Mouse (Mus musculus) embryonic facial prominence, embryonic 14.5 days (tissue): ENCODE measurements around the gene Eno3. TPM values are rescaled to one million over a fixed set of nuclear protein-coding genes. Genes with fewer than 3 reads are reported as not detected.
A peak's percentile ranks its signal among the peaks of the same experiment; 100 is the strongest.

ENCODE experiments used
- ATAC-seq: fragments of 200-750 bp; cut with Nextera tagmentation; 2 replicates; pipeline ENCODE4 v1.8.0; 2017; ENCODE audit warnings: low read depth, moderate number of reproducible peaks, moderate TSS enrichment
- DNase-seq: peaks from one replicate; pipeline ENCODE4 v3.0.0-alpha.2; 2015; ENCODE audit warnings: low spot score
- H3K27ac ChIP-seq: fragments of 300-500 bp; sonication (generic); replicated peaks from 2 replicates; pipeline ENCODE4 v1.5.1; 2014; ENCODE audit warnings: low read depth, mild to moderate bottlenecking, low read length, moderate library complexity
- H3K27me3 ChIP-seq: fragments of 300-500 bp; sonication (generic); replicated peaks from 2 replicates; pipeline ENCODE4 v1.6.1; 2014; ENCODE audit warnings: low read length; ENCODE audit not compliant: control insufficient read depth, insufficient read depth
- H3K36me3 ChIP-seq: fragments of 300-500 bp; sonication (generic); 2 replicates; pipeline ENCODE4 v1.6.1; 2014; ENCODE audit warnings: low read length, mixed read lengths; ENCODE audit not compliant: control insufficient read depth, insufficient read depth
- H3K4me1 ChIP-seq: fragments of 300-500 bp; sonication (generic); 2 replicates; pipeline ENCODE4 v1.6.1; 2014; ENCODE audit warnings: antibody characterized with exemption, low read length; ENCODE audit not compliant: control insufficient read depth, insufficient read depth
- H3K4me2 ChIP-seq: fragments of 300-500 bp; sonication (generic); 2 replicates; pipeline ENCODE4 v1.6.1; 2014; ENCODE audit warnings: low read depth, mild to moderate bottlenecking, low read length, moderate library complexity, mixed read lengths
- H3K4me3 ChIP-seq: fragments of 300-500 bp; sonication (generic); 2 replicates; pipeline ENCODE4 v1.5.1; 2014; ENCODE audit warnings: low read depth, mild to moderate bottlenecking, low read length
- H3K9ac ChIP-seq: fragments of 300-500 bp; sonication (generic); 2 replicates; pipeline ENCODE4 v1.6.1; 2014; ENCODE audit warnings: low read depth, mild to moderate bottlenecking, low read length, moderate library complexity, mixed read lengths
- H3K9me3 ChIP-seq: fragments of 300-500 bp; sonication (generic); 2 replicates; pipeline ENCODE4 v1.6.1; 2016; ENCODE audit warnings: low read length; ENCODE audit not compliant: control insufficient read depth
- WGBS: fragments of 180-500 bp; shearing (Covaris S2); extraction: QIAGEN DNeasy Blood & Tissue Kit; methylation state at CpG from one replicate; pipeline ENCODE4 v1.1.7; 2014; 5-methylcytosine and 5-hydroxymethylcytosine counted together
- polyA plus RNA-seq: library from polyadenylated mRNA; unstranded; fragments of >200 nt; fragmentation: Nextera tagmentation; extraction: Ambion mirVana; gene quantifications from 2 replicates; pipeline ENCODE4 v1.2.1, GENCODE M21; 2014

The Eno3 gene
- polyA plus RNA-seq, 1 experiment from 2014 or later = 289 TPM

DNA sequence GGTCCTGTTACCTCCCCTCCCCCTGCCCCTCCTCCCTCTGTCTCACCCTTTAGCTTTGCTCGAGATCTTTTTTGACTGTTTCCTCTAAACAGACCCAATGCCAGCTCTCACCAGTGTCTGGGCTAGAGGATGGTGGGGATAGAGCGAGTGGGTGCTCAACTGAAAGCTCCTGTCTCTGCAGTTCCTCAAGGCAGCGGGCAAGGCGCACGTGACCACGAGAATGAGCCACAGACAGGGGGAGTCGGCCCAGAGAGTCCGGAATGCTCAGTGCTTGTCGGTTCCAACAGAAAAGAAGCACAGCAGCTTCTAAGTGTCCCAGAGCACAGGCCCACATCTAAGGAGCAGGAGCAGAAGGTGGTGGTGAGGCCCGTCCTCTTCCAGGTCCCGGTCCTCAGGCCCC lies 17.5 kb downstream of the Eno3 start:
- no peak overlapping the region for H3K4me3 ChIP-seq
- peaks cover 46% of the 10 kb centered on the region for H3K36me3 ChIP-seq
- DNase-seq (no peak), ATAC-seq (no peak)
- 0 out of 2 replicates have a peak, but pooled peaks cover 4% of the 10 kb centered on the region for H3K4me1 ChIP-seq
- H3K27me3 ChIP-seq = no peaks in the 10 kb centered on the region
- H3K4me2 ChIP-seq = no peak overlapping the region
- no peaks in the 10 kb centered on the region for H3K9me3 ChIP-seq
- no peak overlapping the region for H3K9ac ChIP-seq
- WGBS = 70% methylated on average over 11 of the region's 11 CpGs
- H3K27ac ChIP-seq = no peak overlapping the region

- H3K9me3 ChIP-seq = no peaks in the 10 kb centered on the region
- H3K27ac ChIP-seq = no peak overlapping the region
- no peak for DNase-seq
- no peak overlapping the region for H3K9ac ChIP-seq
- no peak for ATAC-seq
- H3K4me2 ChIP-seq = no peak overlapping the region
- H3K36me3 ChIP-seq = peaks cover 72% of the 10 kb centered on the region
- H3K27me3 ChIP-seq = no peaks in the 10 kb centered on the region
- WGBS = 83% methylated on average over 9 of the region's 9 CpGs
- no peak overlapping the region for H3K4me3 ChIP-seq
- H3K4me1 ChIP-seq = no peaks in the 10 kb centered on the region; the same call in 1 of the 2 replicates
Observed at GRCm38 (mm10) chr11:70678092-70678491, 21.1 kb downstream of the Eno3 start.

- DNase-seq (no peak), ATAC-seq (no peak)
- peaks cover 74% of the 10 kb centered on the region for H3K36me3 ChIP-seq
- H3K27ac ChIP-seq = no peak overlapping the region
- no peaks in the 10 kb centered on the region for H3K27me3 ChIP-seq
- H3K4me1 ChIP-seq = no peaks in the 10 kb centered on the region; the same call in 1 of the 2 replicates
- H3K9ac ChIP-seq = no peak overlapping the region
- no peaks in the 10 kb centered on the region for H3K9me3 ChIP-seq
- no peak overlapping the region for H3K4me3 ChIP-seq
- 48% methylated on average over 2 of the region's 2 CpGs for WGBS
- H3K4me2 ChIP-seq = no peak overlapping the region
Observed at GRCm38 (mm10) chr11:70678576-70678975, 21.6 kb downstream of the Eno3 start.

- 97% methylated on average over 8 of the region's 8 CpGs for WGBS
- peaks cover 74% of the 10 kb centered on the region for H3K36me3 ChIP-seq
Observed at GRCm38 (mm10) chr11:70679361-70679760, 22.4 kb downstream of the Eno3 start.

GRCm38 (mm10) chr11:70679894-70680293 lies 22.9 kb downstream of the Eno3 start:
- H3K27ac ChIP-seq = no peak overlapping the region
- ATAC-seq = no peak
- no peak for DNase-seq
- H3K9me3 ChIP-seq = no peaks in the 10 kb centered on the region
- WGBS = 94% methylated on average over 6 of the region's 8 CpGs
- no peaks in the 10 kb centered on the region for H3K27me3 ChIP-seq
- no peak overlapping the region for H3K4me3 ChIP-seq
- no peak overlapping the region for H3K4me2 ChIP-seq
- H3K4me1 ChIP-seq = no peaks in the 10 kb centered on the region; the same call in 1 of the 2 replicates
- peaks cover 72% of the 10 kb centered on the region for H3K36me3 ChIP-seq
- H3K9ac ChIP-seq = no peak overlapping the region

More at GRCm38 (mm10) chr11:70679361-70679760, 22.4 kb downstream of the Eno3 start:
- Histone ChIP-seq H3K4me1 (no peaks in the 10 kb centered on the region; the same call in 1 of the 2 replicates), H3K9ac (no peak overlapping the region), H3K9me3 (no peaks in the 10 kb centered on the region), H3K27ac (no peak overlapping the region), H3K4me2 (no peak overlapping the region), H3K27me3 (no peaks in the 10 kb centered on the region), H3K4me3 (no peak overlapping the region)
- DNase-seq (no peak), ATAC-seq (no peak)

GRCm38 (mm10) chr11:70681170-70681569 lies 24.2 kb downstream of the Eno3 start:
- H3K27ac ChIP-seq = no peak overlapping the region
- H3K9me3 ChIP-seq = no peaks in the 10 kb centered on the region
- no peak overlapping the region for H3K9ac ChIP-seq
- H3K4me3 ChIP-seq = no peak overlapping the region
- no peak for ATAC-seq
- H3K4me1 ChIP-seq = no peaks in the 10 kb centered on the region; the same call in 1 of the 2 replicates
- no peaks in the 10 kb centered on the region for H3K27me3 ChIP-seq
- 58% methylated on average over 12 of the region's 12 CpGs for WGBS
- H3K4me2 ChIP-seq = no peak overlapping the region
- H3K36me3 ChIP-seq = peaks cover 63% of the 10 kb centered on the region
- no peak for DNase-seq

GRCm38 (mm10) chr11:70681897-70682581 lies 25.0 kb downstream of the Eno3 start:
- peak; percentile 65; the same call in 1 of the 2 replicates for ATAC-seq
- DNase-seq = peak; percentile 61
- H3K4me3 ChIP-seq = no peak overlapping the region
- WGBS = 23% methylated on average over 11 of the region's 11 CpGs
- H3K9ac ChIP-seq = 0 out of 2 replicates have a peak overlapping the region, but pooled peaks have one; percentile 10
- H3K4me2 ChIP-seq = no peak overlapping the region
- no peaks in the 10 kb centered on the region for H3K9me3 ChIP-seq
- H3K4me1 ChIP-seq = no peaks in the 10 kb centered on the region; the same call in 1 of the 2 replicates
- no peak overlapping the region for H3K27ac ChIP-seq
- no peaks in the 10 kb centered on the region for H3K27me3 ChIP-seq
- H3K36me3 ChIP-seq = peaks cover 58% of the 10 kb centered on the region

GRCm38 (mm10) chr11:70683640-70684039 lies 26.6 kb downstream of the Eno3 start:
- Histone ChIP-seq H3K9me3 (no peaks in the 10 kb centered on the region), H3K27ac (no peak overlapping the region), H3K4me2 (no peak overlapping the region), H3K9ac (no peak overlapping the region), H3K36me3 (peaks cover 51% of the 10 kb centered on the region), H3K4me3 (no peak overlapping the region), H3K4me1 (peaks cover 5% of the 10 kb centered on the region; the same call in 1 of the 2 replicates), H3K27me3 (no peaks in the 10 kb centered on the region)
- ATAC-seq (no peak), DNase-seq (no peak)
- 90% methylated on average over 5 of the region's 5 CpGs for WGBS
